Mouse (Mus musculus) lung, embryonic 14.5 days (tissue): ENCODE results near the gene Klk1. TPM values are rescaled to one million over a fixed set of nuclear protein-coding genes. Genes with fewer than 3 reads are reported as not detected.
"Not testable (repeated sequence)": the region's sequence is repeated elsewhere in the genome, so short reads cannot be mapped to it uniquely, and the experiment has no call there.

ENCODE experiments used
- ATAC-seq: fragments of 200-750 bp; cut with Nextera tagmentation; 2 replicates; pipeline ENCODE4 v1.8.0; 2017; ENCODE audit warnings: mild to moderate bottlenecking, moderate TSS enrichment, moderate library complexity; ENCODE audit not compliant: insufficient read depth
- DNase-seq: peaks from one replicate; pipeline ENCODE4 v3.0.0-alpha.2; 2015
- H3K27ac ChIP-seq: fragments of 300-500 bp; sonication (generic); 2 replicates; pipeline ENCODE4 v1.5.1; 2014; ENCODE audit warnings: low read depth, mild to moderate bottlenecking, moderate library complexity
- H3K27me3 ChIP-seq: fragments of 300-500 bp; sonication (generic); 2 replicates; pipeline ENCODE4 v1.6.1; 2014; ENCODE audit warnings: low read length, control low read depth; ENCODE audit not compliant: insufficient read depth
- H3K36me3 ChIP-seq: fragments of 300-500 bp; sonication (generic); 2 replicates; pipeline ENCODE4 v1.6.1; 2014; ENCODE audit warnings: control low read depth; ENCODE audit not compliant: insufficient read depth
- H3K4me1 ChIP-seq: fragments of 300-500 bp; sonication (generic); 2 replicates; pipeline ENCODE4 v1.6.1; 2014; ENCODE audit warnings: antibody characterized with exemption, control low read depth; ENCODE audit not compliant: insufficient read depth
- H3K4me2 ChIP-seq: fragments of 300-500 bp; sonication (generic); 2 replicates; pipeline ENCODE4 v1.6.1; 2014; ENCODE audit warnings: mild to moderate bottlenecking
- H3K4me3 ChIP-seq: fragments of 300-500 bp; sonication (generic); 2 replicates; pipeline ENCODE4 v1.5.1; 2014; ENCODE audit warnings: low read depth, low read length
- H3K9ac ChIP-seq: fragments of 300-500 bp; sonication (generic); 2 replicates; pipeline ENCODE4 v1.6.1; 2014
- H3K9me3 ChIP-seq: fragments of 300-500 bp; sonication (generic); 2 replicates; pipeline ENCODE4 v1.6.1; 2016; ENCODE audit warnings: low read depth, low read length, control low read depth
- CTCF ChIP-seq: IDR thresholded peaks from 2 replicates; pipeline ENCODE4 v1.5.1; 2016; ENCODE audit warnings: antibody characterized with exemption, low read depth
- WGBS: fragments of 180-500 bp; shearing (Covaris S2); extraction: QIAGEN DNeasy Blood & Tissue Kit; methylation state at CpG from one replicate; pipeline ENCODE4 v1.1.7; 2014; 5-methylcytosine and 5-hydroxymethylcytosine counted together
- polyA plus RNA-seq: library from polyadenylated mRNA; unstranded; fragments of >200 nt; fragmentation: Nextera tagmentation; extraction: Ambion mirVana; gene quantifications from 2 replicates; pipeline ENCODE4 v1.2.1, GENCODE M21; 2014

Gene Klk1
- polyA plus RNA-seq, 1 experiment from 2014 or later: 0.26 TPM

GRCm38 (mm10) chr7:44208307-44208706, 16.9 kb upstream of the Klk1 start:
- Histone ChIP-seq H3K4me2 (no peak overlapping the region), H3K27me3 (no peaks in the 10 kb centered on the region), H3K27ac (no peak overlapping the region), H3K9me3 (no peaks in the 10 kb centered on the region), H3K9ac (no peak overlapping the region), H3K36me3 (no peaks in the 10 kb centered on the region), H3K4me3 (no peak overlapping the region), H3K4me1 (no peaks in the 10 kb centered on the region)
- WGBS: 74% methylated on average over 3 of the region's 3 CpGs
- DNase-seq: no peak
- no peak for TF ChIP-seq CTCF
- no peak for ATAC-seq

GRCm38 (mm10) chr7:44215645-44216044, 9.5 kb upstream of the Klk1 start, which contains the start of gene Klk1b5:
Gene Klk1b5, plus strand, starts transcription at chr7:44215945.
- Histone ChIP-seq H3K27ac (no peak within 1 kb of the TSS), H3K9ac (no peak within 1 kb of the TSS), H3K4me1 (no peaks in the 10 kb centered on the region), H3K4me3 (no peak within 1 kb of the TSS), H3K9me3 (no peaks in the 10 kb centered on the region), H3K36me3 (no peaks in the 10 kb centered on the region), H3K27me3 (no peaks in the 10 kb centered on the region), H3K4me2 (no peak within 1 kb of the TSS)
- WGBS: 72% methylated on average over 1 of the region's 1 CpGs
- no peak for TF ChIP-seq CTCF
- DNase-seq: no peak
- no peak for ATAC-seq

- not testable (repeated sequence) for H3K4me2 ChIP-seq, H3K27me3 ChIP-seq, H3K36me3 ChIP-seq, H3K4me1 ChIP-seq, ATAC-seq, H3K27ac ChIP-seq, H3K4me3 ChIP-seq, DNase-seq, H3K9me3 ChIP-seq, H3K9ac ChIP-seq
- 64% methylated on average over 8 of the region's 10 CpGs for WGBS
Measured at GRCm38 (mm10) chr7:44221601-44222000, 3.6 kb upstream of the Klk1 start.

GRCm38 (mm10) chr7:44222335-44222734, 2.8 kb upstream of the Klk1 start:
- DNase-seq, H3K4me3 ChIP-seq, H3K4me1 ChIP-seq, ATAC-seq, H3K4me2 ChIP-seq, H3K27ac ChIP-seq, H3K9ac ChIP-seq, H3K9me3 ChIP-seq, H3K27me3 ChIP-seq, H3K36me3 ChIP-seq: not testable (repeated sequence)
- WGBS: 60% methylated on average over 6 of the region's 6 CpGs

GRCm38 (mm10) chr7:44235909-44236308, 10.7 kb downstream of the Klk1 start, which contains the start of gene Gm36864:
Gene Gm36864, plus strand, starts transcription at chr7:44236177.
- Histone ChIP-seq H3K4me1 (no peaks in the 10 kb centered on the region), H3K4me3 (no peak within 1 kb of the TSS), H3K36me3 (no peaks in the 10 kb centered on the region), H3K9me3 (no peaks in the 10 kb centered on the region), H3K9ac (no peak within 1 kb of the TSS), H3K4me2 (no peak within 1 kb of the TSS), H3K27ac (no peak within 1 kb of the TSS), H3K27me3 (no peaks in the 10 kb centered on the region)
- DNase-seq (no peak), ATAC-seq (no peak)
- TF ChIP-seq CTCF: no peak
- 61% methylated on average over 3 of the region's 3 CpGs for WGBS

GRCm38 (mm10) chr7:44239913-44240312, 14.8 kb downstream of the Klk1 start:
- Histone ChIP-seq H3K4me3 (no peak overlapping the region), H3K27ac (no peak overlapping the region), H3K9me3 (no peaks in the 10 kb centered on the region), H3K9ac (no peak overlapping the region), H3K36me3 (no peaks in the 10 kb centered on the region), H3K4me1 (no peaks in the 10 kb centered on the region), H3K4me2 (no peak overlapping the region), H3K27me3 (no peaks in the 10 kb centered on the region)
- TF ChIP-seq CTCF: no peak
- WGBS: 44% methylated on average over 2 of the region's 2 CpGs
- ATAC-seq: no peak
- no peak for DNase-seq

GRCm38 (mm10) chr7:44240712-44241111, 15.6 kb downstream of the Klk1 start:
- no peaks in the 10 kb centered on the region for H3K9me3 ChIP-seq
- H3K36me3 ChIP-seq: no peaks in the 10 kb centered on the region
- DNase-seq: no peak
- no peak overlapping the region for H3K9ac ChIP-seq
- H3K4me1 ChIP-seq: peaks cover 3% of the 10 kb centered on the region; the same call in 1 of the 2 replicates
- 35% methylated on average over 1 of the region's 1 CpGs for WGBS
- TF ChIP-seq CTCF: no peak
- no peak for ATAC-seq
- no peak overlapping the region for H3K4me2 ChIP-seq
- H3K27ac ChIP-seq: no peak overlapping the region
- no peak overlapping the region for H3K4me3 ChIP-seq
- no peaks in the 10 kb centered on the region for H3K27me3 ChIP-seq

GRCm38 (mm10) chr7:44241163-44241562, 16.0 kb downstream of the Klk1 start:
- TF ChIP-seq CTCF: no peak
- DNase-seq: no peak
- Histone ChIP-seq H3K36me3 (no peaks in the 10 kb centered on the region), H3K4me3 (no peak overlapping the region), H3K9me3 (no peaks in the 10 kb centered on the region), H3K9ac (no peak overlapping the region), H3K27ac (no peak overlapping the region), H3K4me1 (peaks cover 3% of the 10 kb centered on the region; the same call in 1 of the 2 replicates), H3K4me2 (no peak overlapping the region), H3K27me3 (no peaks in the 10 kb centered on the region)
- 68% methylated on average over 2 of the region's 2 CpGs for WGBS
- ATAC-seq: no peak
